Mouse (Mus musculus) CD4-positive, CD25-positive, alpha-beta regulatory T cell, adult 4 months (primary cell): ENCODE measurements around the gene Zkscan14. TPM values are rescaled to one million over a fixed set of nuclear protein-coding genes. Genes with fewer than 3 reads are reported as not detected.
"Not testable (repeated sequence)": the region's sequence is repeated elsewhere in the genome, so short reads cannot be mapped to it uniquely, and the experiment has no call there.

Experiments used
- ATAC-seq: one replicate; pipeline ENCODE4 v1.8.0; 2017
- polyA plus RNA-seq, 2 experiments: library from polyadenylated mRNA; unstranded; fragments of 100-300 nt; shearing (Covaris generic); gene quantifications; one replicate each; pipeline ENCODE4 v1.2.1; 2017

The Zkscan14 gene
- 10 to 100 TPM; 19.0 to 30.4 TPM for polyA plus RNA-seq

DNA sequence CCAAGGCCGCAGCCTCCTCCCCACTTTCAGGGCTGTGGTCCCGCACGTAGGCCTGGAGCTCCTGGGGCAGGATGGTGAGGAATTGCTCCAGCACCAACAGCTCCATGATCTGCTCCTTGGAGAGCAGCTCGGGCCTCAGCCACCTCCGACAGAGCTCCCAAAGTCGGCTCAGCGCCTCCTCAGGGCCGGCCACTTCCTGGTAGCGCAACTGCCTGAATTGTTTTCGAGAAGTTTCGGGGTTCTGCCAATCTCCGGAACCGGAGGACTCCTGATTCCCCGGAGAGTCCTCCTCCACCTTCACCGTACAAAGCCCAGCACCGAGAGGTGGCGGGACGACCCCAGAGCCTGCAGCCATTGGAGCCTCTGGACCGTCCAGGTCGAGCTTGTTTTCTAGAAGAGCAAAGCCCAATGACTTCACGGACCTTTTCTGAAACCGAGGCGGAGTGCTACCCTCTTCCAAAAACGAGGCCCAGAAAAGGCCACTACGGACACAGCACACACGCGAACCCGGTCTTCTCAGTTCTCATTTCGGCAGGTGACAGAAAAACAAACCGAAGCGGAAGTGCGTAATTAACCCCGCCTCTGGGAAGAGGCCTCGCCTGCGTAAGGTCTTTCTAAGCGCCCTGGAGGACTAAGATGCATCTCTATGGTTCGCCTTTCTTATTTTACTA, at the start of gene Zkscan14:
TSS of gene Zkscan14 (minus strand) at position 548 of the 671 bp plus-strand sequence.
- ATAC-seq: peak; percentile 68

DNA sequence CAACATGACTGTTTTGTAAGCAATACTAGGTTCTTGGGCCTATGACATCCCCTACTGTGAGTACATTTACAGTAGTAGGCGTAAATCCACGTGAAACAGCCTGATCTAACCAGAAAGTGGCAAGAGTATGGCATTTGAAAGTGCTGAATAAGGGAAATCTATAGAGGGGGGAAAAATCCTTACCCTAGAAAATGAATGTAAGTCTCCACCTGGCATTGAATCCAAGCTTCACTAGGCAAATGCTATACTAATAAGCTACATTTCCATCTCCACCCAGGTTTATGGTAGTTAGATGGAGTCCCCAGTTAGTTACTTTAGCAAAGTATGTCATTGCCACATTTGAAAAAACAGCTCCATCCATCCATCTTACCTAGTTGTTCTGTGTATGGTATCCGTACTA, 47.9 kb upstream of the Zkscan14 start:
- no peak for ATAC-seq

DNA sequence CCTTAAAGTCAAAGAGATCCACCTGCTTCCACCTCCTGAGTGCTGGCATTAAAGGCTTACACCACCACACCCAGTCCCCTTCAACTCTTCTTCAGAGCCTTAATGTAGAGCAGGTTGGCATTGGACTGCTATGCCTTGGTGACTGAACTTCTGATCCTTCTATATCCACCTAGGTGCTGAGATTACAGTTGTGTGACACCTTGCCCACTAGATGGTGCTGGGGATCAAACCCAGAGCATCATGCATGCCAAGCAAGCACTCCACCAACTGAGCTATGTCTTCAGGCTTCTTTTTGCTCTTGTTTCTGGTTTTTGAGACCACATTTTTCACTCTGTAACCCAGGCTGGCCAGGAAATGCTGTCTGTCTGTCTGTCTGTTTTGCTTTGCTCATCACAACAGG, 33.0 kb upstream of the Zkscan14 start:
- ATAC-seq: no peak

DNA sequence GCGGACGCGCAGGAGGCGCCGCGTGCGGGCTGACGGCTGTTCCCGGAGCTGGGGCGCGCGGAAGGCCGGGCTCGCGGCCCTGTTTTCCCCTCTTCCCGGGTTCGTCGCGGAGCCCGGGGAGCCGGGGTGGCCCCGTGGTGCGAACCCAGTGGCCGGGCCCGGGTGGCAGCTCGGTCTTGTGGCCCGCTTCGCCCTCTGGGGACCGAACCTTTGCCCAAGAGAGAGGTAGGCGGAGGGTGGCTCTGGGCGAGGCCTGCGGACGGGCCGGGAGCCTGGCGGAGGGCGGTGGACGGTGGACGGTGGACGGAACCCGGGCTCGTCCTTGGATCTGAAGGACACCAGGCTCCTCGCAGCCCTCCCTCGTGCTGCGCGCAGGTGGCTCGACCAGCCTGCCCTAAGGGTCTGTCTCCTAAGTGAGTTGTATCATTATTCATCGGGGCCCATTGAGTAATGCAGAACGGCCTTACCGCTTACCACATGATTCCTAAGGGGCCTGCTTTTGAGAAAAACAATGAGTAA, 30.3 kb upstream of the Zkscan14 start:
- ATAC-seq: no peak

DNA sequence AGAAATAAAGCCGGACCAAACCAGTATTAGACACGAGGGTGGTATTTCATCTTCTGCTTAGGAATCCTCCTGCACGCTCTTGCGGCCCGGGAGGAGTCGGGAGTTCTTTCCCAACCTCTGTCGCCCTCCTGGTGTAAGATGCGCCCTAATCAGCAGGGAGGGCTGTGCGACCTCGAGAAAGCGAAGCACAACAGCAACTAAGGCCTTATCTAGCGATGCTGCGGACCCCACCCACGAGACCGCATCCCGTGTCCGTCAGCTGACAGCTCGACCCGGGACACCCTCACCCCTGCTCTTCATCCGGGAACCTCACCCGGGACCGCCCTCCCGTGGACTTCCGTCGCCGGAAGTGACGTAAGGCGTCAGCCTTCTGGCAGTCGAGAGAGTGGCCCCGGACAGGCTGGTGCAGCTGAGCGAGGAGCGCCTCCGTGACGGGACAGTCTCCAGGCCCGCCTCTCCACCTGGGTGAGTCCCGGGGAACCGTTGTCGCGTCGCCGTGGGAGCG, 29.8 kb upstream of the Zkscan14 start, which contains the start of gene Zfp655:
TSS of gene Zfp655 (plus strand) at position 349 of the 505 bp plus-strand sequence.
- ATAC-seq: peak; percentile 95

DNA sequence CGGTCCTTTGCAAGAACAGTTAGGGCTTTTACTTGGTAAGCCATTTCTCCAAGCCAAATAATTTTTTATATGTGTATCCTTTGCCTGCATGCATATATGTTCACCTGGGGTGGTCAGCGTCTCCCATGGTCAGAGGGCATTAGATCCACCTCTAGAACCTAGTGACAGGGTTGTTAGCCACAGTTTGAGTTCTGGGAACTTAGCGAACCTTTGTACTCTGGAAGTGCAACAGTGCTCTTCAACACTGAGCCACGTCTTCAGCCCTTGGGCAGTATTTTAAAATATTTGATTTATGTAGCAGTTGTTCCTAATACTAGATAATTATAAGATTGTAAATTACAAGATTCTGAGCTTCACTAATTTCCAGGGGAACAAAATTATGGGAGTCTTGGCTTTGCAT, 29.0 kb upstream of the Zkscan14 start:
- ATAC-seq: no peak

DNA sequence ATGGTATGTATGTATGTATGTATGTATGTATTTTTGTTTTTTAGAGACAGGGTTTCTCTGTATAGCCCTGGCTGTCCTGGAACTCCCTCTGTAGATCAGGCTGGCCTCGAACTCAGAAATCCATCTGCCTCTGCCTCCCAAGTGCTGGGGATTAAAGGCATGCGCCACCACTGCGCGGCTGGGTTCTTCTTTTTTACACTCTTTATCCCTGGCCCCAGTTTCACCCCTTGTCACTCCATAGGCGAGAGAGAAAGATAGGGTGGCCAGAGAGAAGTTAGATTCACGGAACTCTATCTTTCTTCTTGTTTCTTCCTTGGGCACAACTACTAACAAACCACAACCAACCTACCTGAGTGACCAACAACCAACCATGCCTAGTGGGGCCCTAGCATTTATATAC, 27.6 kb upstream of the Zkscan14 start:
- ATAC-seq: not testable (repeated sequence)

DNA sequence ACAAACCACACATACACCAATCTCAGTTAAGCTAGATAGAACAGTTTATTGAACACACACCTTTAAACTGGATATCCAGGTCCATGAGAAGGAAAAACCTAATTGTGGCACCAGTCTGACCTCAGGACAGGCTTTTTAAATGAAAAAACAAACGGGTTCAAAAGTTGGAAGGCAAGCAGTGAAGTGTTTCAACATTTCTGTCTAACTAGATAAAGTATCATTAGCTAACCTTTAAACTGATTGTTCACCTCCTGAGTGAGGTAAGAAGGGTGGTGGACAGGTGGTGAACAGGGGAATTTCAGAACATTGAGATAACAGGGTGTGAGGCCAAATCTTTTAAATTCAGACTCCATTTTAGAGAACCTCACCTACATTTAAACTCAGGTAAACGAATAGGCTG, 24.8 kb upstream of the Zkscan14 start:
- ATAC-seq: no peak

DNA sequence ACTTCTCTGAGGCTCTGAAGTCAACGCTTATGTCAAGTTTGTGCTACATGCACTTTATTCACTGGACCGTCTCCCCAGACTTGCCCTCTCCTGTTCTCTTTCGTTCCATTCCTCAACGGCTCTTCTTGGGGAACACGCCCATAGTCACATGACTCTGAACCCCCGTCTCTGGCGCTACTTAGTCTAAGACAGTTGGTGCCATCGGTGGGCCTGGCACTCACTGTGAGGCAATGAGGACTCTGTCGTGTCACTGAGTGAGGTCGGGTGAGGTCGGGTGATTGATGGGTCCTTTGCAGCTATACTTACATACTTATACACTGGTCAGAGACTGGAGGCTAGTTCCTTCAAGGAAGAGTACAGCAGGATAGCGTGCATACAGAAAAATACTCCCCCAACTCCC, 21.7 kb upstream of the Zkscan14 start:
- ATAC-seq: no peak

DNA sequence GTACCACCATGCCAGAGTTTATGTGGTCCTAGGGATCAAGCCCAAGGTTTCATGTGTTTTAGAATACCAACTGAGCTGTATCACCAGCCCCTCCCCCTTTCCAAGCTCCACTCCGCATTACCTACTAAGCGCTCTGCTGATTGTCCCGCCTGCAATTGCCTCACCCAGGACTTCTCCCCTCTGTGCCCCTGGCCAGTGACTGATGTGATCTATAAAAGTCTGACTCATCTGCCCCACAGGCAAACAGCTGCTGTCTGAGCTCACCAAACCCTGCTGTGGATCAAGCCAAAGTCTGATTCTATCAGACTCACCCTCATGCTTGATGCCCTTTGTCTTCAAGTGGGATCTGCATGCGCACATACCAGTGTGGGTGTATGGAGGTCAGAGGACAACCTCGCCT, 21.2 kb upstream of the Zkscan14 start:
- ATAC-seq: no peak

DNA sequence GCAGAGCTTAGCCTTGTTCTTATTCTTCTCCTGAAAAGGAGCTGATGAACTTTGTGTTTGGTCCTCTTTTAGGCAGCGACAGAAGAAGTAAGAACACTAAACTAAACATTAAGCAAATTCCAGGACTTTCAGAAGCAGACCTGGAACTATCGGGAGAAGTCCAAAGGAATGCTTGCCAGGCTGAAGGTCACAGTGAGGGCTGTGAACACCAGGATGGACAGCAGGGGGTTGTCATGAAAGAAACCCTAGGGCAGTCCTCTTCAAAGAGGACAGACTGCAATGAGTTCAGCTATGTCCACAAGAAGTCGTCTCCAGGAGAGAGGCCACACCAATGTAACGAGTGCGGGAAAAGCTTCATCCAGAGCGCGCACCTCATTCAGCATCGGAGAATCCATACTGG, 18.3 kb upstream of the Zkscan14 start:
- no peak for ATAC-seq

DNA sequence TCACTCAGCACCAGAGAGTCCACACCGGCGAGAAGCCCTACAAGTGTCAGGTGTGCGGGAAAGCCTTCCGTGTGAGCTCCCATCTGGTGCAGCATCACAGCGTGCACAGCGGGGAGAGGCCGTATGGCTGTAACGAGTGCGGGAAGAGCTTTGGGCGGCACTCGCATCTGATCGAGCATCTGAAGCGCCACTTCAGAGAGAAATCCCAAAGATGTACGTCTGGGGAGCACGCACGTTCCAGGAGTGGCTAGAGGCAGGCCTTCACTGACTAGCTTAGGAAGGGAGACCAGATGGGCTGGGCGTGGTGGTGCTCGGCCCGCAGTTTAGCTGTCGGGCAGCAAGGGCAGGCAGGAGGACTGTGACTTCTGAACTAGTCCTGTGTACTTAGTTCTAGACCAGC, 17.0 kb upstream of the Zkscan14 start:
- no peak for ATAC-seq

DNA sequence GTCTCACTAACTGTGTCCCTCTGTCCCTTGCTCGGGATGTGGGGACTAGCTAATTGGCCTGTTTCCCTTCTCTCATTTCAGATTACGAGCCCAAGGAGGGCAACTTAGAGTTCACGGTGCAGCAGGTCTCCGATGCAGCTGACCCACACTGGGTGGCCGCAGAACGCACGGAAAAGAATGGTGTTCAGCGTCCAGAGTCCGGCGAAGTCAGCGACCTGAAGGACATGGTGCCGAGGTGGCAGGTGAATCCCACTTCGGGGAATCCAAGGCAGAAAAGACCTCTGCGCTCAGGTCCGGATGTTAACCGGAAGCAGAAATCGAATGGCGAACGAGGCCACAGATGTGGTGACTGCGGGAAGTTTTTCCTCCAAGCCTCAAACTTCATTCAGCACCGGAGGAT, 16.5 kb upstream of the Zkscan14 start:
- ATAC-seq: no peak

DNA sequence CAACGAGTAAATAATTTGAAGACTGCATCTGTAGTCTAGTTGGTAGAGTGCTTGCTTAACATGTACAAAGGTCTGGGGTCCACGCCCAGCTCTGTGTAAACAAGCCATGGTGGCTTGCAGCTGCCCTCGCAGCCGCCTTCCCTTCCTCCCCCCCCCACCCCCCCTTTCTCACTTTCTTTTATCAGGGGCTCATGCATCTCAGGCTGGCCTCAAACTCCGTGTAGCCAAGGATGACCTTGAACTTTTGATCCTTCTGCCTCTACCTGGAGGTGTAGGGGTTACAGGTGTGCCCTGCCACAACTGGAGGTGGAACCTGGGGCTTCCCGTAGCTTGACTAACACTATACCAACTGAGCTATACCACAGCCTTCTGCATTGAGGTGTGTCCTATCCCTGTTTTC, 16.1 kb upstream of the Zkscan14 start:
- no peak for ATAC-seq

DNA sequence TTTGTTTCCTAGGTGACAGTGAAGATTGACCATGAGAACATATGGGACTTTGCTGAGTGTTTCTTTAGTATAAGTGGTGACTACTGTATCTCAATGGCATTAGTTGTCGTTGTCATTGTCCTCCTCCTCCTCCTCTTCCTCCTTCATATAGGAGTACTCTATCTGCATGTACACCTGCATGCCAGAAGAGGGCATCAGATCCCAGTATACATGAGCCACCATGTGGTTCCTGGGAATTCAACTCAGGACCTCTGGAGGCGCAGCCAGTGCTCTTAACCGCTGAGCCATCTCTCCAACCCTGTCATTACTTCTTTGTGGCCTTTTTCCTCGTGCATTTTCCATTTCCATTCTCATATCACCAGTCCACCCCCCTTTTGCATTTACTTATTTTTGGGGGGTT, 13.0 kb upstream of the Zkscan14 start:
- no peak for ATAC-seq

DNA sequence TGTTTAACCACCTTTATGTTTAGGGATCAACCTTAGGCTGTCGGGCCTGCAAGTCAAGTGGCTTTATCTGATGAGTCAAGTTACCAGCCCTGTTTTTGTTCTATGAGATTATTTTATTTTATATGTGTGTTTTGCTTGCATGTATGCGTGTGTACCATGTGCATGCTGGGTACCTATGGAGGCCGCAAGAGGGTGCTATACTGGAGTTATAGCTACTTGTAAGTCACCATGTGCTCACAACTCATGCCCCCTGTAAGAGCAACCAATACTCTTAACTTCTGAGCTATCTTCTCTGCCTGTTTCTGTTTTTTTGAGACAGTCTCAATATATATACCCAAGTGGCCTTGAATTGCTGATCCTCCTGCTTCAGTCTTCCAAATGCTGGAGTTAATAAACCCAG, 11.8 kb upstream of the Zkscan14 start:
- no peak for ATAC-seq

DNA sequence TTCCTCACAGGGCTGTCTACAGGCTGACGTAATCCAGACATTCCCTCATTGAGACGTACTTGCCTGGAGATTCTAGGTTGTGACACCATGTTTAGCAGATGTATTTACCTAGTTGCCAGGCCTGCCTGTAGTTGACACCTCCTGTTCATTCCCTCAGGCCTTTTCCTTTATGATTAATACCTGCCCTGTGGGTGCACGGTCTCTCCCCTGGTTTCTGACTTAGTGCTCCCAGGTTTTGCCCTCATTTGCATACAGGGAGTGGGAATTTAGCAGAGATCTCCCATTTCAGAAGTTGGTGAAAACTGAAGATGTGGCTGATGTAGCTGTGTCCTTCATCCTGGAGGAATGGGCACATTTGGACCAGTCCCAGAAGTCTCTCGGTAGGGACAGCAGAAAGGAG, 10.5 kb upstream of the Zkscan14 start:
- no peak for ATAC-seq

DNA sequence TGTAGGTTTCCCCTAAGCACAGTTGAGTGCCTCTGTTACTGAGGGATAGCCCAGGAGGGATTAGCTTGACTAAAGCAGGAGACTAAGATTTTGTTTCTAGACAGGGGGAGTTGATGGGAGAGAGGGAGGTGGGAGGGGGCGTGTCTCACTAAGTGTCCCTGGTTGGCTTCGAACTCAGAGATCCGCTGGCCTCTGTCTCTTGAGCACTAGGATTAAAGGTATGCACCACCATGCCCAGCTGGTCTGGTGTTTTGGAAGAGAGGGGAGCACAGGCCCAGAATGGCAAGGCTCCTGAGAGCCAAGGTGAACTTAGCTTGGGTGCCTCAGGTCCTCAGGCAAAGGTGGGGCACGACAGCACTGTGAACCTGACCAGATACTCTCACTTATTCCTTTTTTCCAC, 9.7 kb upstream of the Zkscan14 start:
- ATAC-seq: no peak

DNA sequence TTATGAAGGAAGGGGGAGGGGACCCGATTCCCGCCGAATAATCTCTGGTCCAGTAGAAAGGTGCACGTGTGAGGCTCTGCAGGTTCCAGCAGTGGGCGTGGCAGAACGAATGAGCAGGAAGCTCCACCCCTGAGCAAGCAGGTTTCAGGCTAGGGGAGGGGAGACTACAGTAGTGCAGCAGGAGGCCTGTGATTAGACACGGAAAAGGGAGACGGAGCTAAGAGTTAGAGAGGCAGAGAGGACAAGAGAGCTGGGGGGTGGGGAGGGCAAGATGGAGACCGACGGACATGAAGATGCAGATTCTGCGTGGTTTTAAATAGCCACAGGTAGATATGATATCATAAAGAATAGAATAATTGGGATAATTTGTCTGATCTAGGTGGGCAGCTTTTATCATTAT, 6.7 kb upstream of the Zkscan14 start:
- not testable (repeated sequence) for ATAC-seq

DNA sequence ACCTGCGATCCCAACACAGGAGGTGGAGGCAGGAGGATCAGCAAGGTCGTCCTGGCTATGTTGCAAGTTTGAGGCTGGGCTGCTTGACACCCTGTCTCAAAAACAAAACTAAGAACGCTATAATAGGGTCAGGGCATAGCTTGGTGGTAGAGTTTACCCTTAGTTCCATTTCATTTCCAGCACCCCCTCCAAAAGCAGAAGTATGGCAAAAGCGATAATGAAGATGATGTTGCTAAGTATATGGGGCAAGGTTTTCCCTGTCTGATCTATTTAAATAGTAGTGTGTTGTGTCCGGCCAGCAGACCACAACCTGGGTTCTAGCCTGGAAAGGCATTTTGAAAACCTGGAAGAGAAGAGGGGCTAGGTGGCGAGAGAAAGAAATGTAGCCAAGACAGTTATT, 6.3 kb upstream of the Zkscan14 start:
- ATAC-seq: no peak

DNA sequence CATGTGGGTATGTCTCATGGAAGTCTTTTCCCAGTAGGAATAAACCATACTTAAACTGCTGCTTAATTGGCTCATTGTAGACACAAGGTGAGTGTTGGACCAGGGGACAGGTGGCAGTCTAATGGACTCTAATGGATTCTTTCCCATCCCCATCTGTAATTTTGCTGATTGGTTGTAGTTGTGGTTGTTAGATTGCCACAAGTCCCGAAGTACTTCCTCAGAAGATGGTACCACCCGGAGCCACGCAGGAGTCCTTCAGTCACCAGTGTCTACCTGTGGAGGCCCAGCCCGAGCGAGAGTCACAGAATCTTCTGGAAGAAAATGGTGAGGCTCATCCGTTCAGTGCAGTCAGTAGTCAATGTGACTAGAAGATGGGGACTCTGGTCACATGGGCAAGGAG, 5.7 kb upstream of the Zkscan14 start:
- no peak for ATAC-seq

DNA sequence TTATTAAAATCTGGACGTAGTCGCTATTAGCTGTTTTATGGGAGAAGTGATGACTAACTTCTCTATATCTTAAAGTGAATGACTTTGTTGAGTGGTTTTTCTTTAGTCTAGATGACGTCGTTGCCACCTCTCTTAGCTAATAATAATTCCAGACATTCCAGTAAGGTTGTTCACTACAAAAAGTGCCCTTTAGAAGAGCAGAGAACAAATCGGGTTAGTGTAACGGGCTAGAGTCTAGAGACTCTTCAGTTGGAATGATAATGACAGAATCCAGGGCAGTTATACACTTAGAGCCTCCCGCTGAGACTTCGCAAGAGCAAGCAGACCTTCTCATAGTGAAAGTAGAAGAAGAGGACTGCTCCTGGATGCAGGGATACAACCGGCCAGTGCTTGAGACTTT, 3.4 kb upstream of the Zkscan14 start:
- ATAC-seq: no peak

DNA sequence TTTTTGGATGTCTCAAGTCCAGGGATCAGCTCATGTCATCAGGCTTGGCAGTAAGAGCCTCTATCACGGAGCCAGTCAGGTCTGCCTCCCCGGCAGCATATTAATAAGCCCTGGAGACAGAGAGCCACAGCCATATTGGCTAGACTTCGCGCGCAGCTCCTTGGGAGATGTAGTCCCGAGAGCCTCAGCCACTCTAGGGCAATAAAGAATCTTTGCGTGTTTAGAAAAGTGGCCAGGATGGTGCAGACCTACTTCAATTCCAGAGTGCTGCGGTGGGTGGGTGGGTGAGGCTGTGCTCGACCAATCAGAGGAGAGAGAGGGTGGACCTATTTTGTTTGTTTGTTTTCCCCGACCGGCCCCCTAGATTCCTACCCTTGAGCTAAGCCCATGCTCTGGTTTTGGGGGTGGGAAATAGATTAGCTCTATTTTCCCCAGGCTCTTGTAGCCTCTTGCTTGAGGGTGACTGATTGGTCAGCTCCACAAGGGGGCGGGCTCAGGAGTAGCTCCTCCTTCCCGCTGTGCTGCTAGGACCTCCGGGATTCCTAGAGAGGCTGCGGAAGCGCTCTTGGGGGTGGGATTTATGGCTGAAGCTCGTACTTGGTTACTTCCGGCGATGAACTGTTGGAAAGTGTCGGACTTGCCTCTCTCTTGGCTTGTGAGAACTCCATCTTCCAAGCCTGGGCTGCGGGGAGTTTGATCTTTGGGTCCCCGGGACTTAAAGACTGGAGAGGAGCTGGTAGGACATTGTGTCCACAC, 2.4 kb upstream of the Zkscan14 start, which contains the start of gene Zkscan5:
TSS of gene Zkscan5 (plus strand) at position 627 of the 756 bp plus-strand sequence.
- peak; percentile 78 for ATAC-seq

DNA sequence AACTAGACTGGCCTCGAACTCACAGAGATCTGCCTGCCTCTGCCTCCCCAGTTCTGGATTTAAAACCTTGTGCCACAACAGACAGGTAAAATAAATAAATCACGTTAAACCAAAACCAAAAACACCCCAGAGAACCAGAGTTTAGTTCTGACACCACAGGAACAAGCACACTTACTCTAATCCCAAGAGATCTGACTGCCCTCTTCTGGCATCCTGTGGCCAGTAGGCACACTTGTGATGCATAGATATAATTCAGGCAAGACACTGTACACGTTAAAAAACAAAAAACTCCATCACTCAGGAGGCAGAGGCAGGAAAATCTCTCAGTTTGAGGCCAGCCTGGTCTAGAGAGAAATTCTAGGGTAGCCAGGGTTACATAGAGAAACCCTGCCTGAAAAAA, 778 bp upstream of the Zkscan14 start:
- ATAC-seq: no peak
